Mouse (Mus musculus) spleen, adult 2 months (tissue): ENCODE measurements around the gene Spib.

Experiments
- CTCF ChIP-seq: fragments of 200-500 bp; IDR thresholded peaks from 2 replicates; pipeline ENCODE4 v1.5.1; 2011; ENCODE audit warnings: mild to moderate bottlenecking, inconsistent platforms; ENCODE audit not compliant: insufficient read depth, insufficient read length, insufficient replicate concordance; ENCODE audit errors: extremely low read depth
- POLR2A ChIP-seq: fragments of 200-500 bp; IDR thresholded peaks from 2 replicates; pipeline ENCODE4 v1.6.1; 2011; ENCODE audit warnings: low read depth, low read length, inconsistent platforms

GRCm38 (mm10) chr7:44491391-44491790 lies 40.5 kb downstream of the Spib start:
- no peak for TF ChIP-seq CTCF
- TF ChIP-seq POLR2A: no peak
